8 mouse cellular contexts compared by ENCODE assay signal in the genomic region with DNA sequence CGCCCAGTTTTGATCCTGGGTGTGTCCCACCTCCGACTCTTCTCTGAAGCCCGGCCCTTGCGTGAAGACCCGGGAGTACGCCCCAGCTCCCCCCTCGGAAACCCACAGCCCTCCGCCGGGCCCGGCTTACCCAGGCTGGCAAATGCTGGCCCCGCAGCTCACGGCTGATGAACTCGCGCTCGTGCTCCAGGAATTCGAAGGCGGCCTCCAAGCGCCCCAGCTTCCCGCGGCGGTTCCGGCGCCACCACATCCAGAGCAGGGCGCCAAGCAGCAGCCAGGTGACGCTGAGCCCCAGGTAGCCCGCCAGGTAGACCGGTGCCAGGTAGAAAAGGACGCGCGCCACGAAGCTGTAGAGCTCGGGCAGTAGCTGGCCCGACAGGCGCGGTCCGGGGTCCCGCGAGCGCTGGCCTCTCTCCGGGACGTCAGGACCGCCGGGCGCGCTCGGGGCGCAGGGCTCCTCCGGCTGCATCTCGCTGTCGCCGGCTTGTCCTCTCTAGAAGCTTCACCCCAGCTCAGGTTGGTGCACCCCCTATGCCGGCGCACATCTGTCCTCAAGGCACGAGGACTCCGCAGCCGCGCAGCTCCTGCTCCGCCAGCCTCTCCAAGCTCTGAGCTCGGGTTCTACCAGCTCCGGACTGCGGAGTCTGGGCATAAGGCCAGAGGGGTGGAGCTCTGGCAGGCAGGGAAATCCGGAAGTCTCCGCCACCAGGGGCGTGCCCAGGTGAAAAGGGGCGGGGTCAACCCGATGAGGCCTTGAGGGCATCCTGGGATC. TPM values are rescaled to one million over a fixed set of nuclear protein-coding genes. Genes with fewer than 3 reads are reported as not detected.
DNase-seq lines count a peak whose midpoint lies in the region; ATAC-seq and TF ChIP-seq lines count a peak whose summit lies in the region.

Gene Esyt3 (minus strand): TSS at position 637 of the 772 bp plus-strand sequence.

- under 1% methylated on average over 57 of the region's 66 CpGs for WGBS in neural tube, embryonic 14.5 days

- peak; percentile 45 for ATAC-seq in granulocyte monocyte progenitor cell, adult 5-6 weeks (replicated peaks; ENCODE audit: poor library complexity, severe bottlenecking)
- ATAC-seq in neural tube, embryonic 14.5 days (ENCODE audit: low read depth): peak; percentile 68

- peaks cover 14% of the 10 kb centered on the region for H3K4me1 ChIP-seq in neural tube, embryonic 14.5 days (ENCODE audit: control insufficient read depth, insufficient read depth, low read length)

- H3K27ac ChIP-seq in gastrocnemius, adult 2 months: no peak within 1 kb of the TSS
- H3K27ac ChIP-seq in neural tube, embryonic 14.5 days (ENCODE audit: low read depth, low read length): no peak within 1 kb of the TSS

- TF ChIP-seq CTCF in gastrocnemius, adult 2 months (IDR thresholded peaks at IDR 0.05): no peak

- H3K4me3 ChIP-seq in gastrocnemius, adult 2 months: peak within 1 kb of the TSS; percentile 66
- peak within 1 kb of the TSS; percentile 45 for H3K4me3 ChIP-seq in neural tube, embryonic 14.5 days (ENCODE audit: low read depth, low read length)

- DNase-seq in gastrocnemius, adult 2 months: peak; percentile 38
- DNase-seq in gastrocnemius, postnatal 25 days: no peak
- peak; percentile 4 for DNase-seq in cerebellum, adult 8-10 months
- DNase-seq in kidney, adult 9 months: peak; percentile 62
- peak; percentile 80 to 82 for DNase-seq in lung, adult 18-20 months
- no peak for DNase-seq in spleen, postnatal 4 days (ENCODE audit: low spot score in 2 of 2)

- peak within 1 kb of the TSS; percentile 94 for H3K4me2 ChIP-seq in neural tube, embryonic 14.5 days (ENCODE audit: low read depth, low read length)

- intact Hi-C loops in gastrocnemius, adult 2 months (cut with DNase I): no loop called here

- H3K9me3 ChIP-seq in neural tube, embryonic 14.5 days (ENCODE audit: control insufficient read depth, low read length): no peaks in the 10 kb centered on the region

- peak within 1 kb of the TSS; percentile 50 for H3K9ac ChIP-seq in neural tube, embryonic 14.5 days (replicated peaks; ENCODE audit: low read depth, low read length)

- no peaks in the 10 kb centered on the region for H3K36me3 ChIP-seq in neural tube, embryonic 14.5 days (ENCODE audit: control insufficient read depth, insufficient read depth, low read length)

- peaks cover 33% of the 10 kb centered on the region for H3K27me3 ChIP-seq in neural tube, embryonic 14.5 days (ENCODE audit: control insufficient read depth, insufficient read depth, low read length)

RNA-seq across cellular contexts. Expression of gene Esyt3, which starts in this region (rescaled TPM):
- total RNA-seq in gastrocnemius, adult 2 months (2021): not detected
- under 1 TPM in 1 of 2 experiments, not detected in 1; 0.16 TPM for total RNA-seq in gastrocnemius, postnatal 25 days (2021)
- total RNA-seq in granulocyte monocyte progenitor cell, adult 5-6 weeks (2014; fragmentation: Nextera tagmentation): not detected in 2 replicates
- not detected in 2 replicates for total RNA-seq in granulocyte monocyte progenitor cell, adult 5-6 weeks (2017)
- polyA plus RNA-seq in neural tube, embryonic 14.5 days (2014; fragmentation: Nextera tagmentation; extraction: Ambion mirVana): 0.46 and 0.93 TPM in 2 replicates

Comparison
In these comparisons a context has a peak if more than half of its experiments do, and no peak if none do; other contexts are left out.
1. Peak in DNase-seq and H3K4me3 ChIP-seq in gastrocnemius, adult 2 months; RNA of the gene not detected or under 1 TPM.
2. Peak in ATAC-seq in granulocyte monocyte progenitor cell, adult 5-6 weeks; RNA of the gene not detected or under 1 TPM.
3. Peak in ATAC-seq, H3K4me3 ChIP-seq, H3K9ac ChIP-seq and H3K4me2 ChIP-seq in neural tube, embryonic 14.5 days; RNA of the gene not detected or under 1 TPM.
4. DNase-seq: peak in cerebellum, adult 8-10 months (single experiment), kidney, adult 9 months (single experiment) and lung, adult 18-20 months (2 of 2); none in gastrocnemius, postnatal 25 days (single experiment) and spleen, postnatal 4 days (0 of 2).